Mouse (Mus musculus): Measurements from ENCODE around the gene Duox1.

Duox1 gene

DNA sequence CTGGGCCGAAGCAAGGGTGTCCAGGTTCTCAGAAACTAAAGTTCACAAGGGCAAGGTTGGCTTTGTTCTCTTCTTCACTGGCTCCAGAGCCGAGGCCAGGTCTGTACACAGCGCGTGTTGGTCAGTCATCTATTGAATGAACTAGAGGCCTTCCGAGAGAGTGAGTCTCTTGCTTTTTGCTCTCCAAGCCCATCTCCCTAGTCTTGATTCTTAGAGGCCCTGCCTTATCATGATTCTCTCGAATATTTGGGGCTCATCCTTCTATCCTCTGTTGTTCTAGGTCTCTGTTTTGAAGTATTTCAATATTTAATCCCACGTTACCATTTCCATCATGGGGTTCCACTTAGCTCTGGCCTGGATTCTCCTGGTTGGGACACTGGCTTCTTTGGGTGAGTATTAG, at the start of gene Duox1:
TSS of gene Duox1 (plus strand) at position 301 of the 400 bp plus-strand sequence.
- no peak for DNase-seq (ENCODE audit: low spot score)

DNA sequence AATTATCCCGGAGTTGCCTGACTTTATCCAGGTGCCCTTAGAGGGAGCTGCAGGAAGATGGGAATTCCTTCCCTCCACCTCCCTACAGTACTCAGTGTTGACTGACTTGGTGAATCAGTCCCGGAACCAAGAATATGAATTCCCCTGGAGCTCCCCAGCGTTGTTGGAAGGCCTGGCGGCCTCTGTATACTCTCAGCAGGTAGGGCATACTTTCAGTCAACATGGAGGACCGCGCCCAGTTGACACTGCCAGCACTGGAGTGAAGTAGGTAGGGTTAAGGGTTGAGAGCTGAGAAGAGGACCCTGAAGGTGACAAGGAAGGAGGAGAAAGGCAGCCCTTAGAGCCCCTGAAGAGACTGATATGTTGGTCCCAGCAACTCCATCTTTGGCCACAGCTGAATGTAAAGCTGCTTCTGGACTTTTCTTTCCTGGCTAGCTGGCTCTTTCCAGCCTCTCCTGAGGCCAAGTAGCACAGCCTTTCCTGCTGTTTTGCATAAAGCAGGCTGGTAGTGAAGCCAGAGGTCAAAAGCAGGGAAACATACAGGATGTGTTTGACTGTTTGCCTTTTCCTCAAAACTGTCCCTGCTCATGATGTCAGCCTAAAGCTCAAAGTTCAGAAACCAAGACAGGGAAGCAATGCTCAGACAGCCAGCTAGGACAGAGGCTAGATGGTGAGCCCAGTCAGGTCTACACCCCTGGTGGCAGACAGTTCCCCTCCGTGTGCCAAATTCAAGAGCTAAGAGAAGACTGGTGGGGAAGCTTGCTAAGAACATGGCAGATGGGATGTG, 48.9 kb upstream of the Duox1 start:
- DNase-seq (ENCODE audit: low spot score): no peak

DNA sequence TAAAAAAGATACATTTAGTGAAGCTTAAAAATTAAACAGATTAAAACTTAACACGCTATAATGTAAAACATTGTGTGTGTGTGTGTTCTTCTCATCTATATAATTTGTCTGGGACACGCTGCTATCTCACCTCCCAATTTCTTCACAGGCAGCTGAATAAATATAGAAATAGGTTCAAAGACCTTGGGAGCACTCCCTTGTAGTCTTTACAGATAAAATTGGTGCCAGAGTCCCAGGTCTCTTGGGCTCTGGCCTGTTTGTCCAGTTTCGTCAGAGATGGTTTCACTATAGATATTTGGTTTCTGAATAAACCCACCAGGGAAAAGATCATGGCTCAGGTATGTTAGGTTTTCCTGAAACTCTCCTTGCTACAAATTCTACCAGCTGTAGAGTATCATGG, 36.7 kb upstream of the Duox1 start:
- DNase-seq (ENCODE audit: low spot score): no peak

DNA sequence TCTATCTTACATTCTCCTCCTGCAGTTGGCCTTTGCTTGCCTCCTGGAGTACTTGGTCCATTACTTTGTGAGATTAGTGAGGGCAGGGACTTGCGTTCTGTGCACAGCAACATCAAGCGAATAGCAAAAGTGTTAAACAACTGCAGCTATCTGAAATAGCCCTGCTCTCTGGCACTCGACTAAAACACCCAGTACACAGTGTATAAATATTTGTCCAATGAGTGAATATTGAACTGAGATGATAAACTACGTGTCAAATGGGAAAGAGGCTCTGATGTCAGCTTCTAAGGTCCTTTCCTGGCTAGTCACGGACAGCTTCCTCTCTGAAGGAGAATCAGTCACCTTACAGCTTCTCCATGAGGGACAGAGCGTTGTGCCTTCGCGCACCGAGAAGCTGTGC, 31.4 kb upstream of the Duox1 start:
- no peak for DNase-seq (ENCODE audit: low spot score)

DNA sequence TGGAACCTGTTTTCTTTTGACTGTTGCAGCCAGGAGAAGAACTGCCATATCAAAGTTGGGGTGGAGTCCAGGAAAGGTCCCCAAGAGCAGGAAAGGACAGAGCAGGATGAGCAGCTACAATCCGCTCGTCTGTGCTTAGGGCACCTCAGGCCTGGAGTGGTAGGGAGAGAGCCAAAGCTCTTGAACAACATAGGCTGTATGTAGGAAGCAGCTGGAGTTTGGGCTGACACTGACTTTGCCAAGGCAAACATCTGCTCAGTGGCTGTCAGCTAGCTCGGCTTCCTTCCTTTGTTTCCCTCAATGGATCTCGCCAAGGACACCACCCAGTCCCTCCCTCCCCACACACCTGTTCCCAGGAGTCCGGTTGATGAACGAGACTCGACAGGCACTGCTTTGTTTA, 29.3 kb upstream of the Duox1 start:
- no peak for DNase-seq (ENCODE audit: low spot score)

DNA sequence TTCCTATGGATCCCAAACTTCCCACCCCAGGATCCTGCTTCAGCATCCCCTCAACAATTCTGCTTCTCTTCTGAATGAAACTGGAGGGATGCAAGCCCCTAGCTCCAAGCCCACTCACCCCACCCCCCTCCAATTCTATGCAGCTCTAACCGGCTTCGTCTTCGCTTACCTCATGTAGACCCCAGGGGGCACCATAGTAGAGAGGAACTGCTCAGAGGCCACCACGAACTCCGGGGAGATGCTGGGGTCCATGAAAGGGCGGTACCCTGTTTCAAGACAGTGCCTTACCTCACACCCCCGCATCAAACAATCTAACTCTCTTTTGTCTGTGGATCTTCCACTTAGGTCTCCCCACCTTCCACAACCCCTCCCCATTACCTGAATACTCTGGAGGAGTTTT, 20.6 kb upstream of the Duox1 start:
- no peak for DNase-seq (ENCODE audit: low spot score)

DNA sequence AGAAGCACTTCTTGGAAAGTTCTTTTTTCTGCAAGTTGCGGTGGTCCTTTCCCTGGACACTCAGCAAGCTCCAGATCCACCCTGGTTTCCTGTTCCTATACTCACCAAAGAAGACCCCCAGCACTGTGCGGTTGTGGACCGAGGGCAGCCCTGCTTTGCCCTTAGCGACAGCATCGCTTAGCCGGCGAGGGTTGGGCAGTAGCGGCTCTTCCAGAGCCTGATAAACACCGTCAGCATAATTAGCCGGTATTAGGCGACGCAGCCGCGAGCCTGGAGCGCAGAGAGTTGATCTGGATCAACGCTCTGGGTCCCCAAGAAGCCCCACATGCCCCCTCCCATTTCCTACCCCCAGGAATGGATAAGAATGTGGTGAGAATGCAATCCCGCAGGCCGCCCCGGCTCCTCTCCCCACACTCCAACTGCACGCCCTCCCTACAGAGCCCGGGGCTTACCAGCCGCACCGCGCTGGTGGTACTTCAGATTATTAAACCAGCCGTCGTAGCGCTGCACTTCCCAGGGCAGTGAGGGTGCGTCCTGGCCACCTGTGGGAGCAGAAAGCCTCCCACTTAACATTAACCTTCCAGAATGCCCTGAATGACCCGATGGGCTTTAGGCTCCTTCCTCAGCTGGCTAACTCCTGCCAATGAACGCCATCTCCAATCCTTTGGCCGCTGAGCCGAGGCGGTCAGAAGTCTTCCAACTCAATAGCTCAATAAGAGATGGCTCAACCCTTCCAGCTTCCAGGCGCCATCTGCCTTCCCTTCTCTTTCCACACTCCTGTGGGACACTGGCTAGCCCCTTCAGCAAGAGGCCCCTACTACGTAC, 18.0 kb upstream of the Duox1 start:
- no peak for DNase-seq (ENCODE audit: low spot score)

DNA sequence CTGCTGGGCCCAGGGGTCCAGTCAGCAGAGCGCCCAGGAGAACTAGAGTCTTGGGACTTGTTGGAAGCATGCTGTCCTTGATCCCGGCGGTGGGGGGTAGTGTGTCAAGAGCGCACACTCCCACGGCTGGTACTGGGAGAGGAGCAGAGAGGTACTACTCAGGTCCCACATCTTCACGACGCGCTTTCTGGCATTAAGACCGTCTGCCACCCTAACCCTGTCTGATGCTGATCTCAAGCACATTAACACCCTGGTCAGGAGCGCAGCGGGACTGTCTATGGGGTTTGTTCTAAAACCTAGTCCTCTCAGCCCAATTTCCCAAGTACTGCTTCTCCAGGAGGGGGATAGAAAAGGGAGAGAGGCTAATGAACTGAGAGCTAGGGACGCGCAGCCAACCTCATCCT, 17.4 kb upstream of the Duox1 start, which contains the start of gene Duox2:
TSS of gene Duox2 (minus strand) at position 354 of the 404 bp plus-strand sequence.
- no peak for DNase-seq (ENCODE audit: low spot score)

DNA sequence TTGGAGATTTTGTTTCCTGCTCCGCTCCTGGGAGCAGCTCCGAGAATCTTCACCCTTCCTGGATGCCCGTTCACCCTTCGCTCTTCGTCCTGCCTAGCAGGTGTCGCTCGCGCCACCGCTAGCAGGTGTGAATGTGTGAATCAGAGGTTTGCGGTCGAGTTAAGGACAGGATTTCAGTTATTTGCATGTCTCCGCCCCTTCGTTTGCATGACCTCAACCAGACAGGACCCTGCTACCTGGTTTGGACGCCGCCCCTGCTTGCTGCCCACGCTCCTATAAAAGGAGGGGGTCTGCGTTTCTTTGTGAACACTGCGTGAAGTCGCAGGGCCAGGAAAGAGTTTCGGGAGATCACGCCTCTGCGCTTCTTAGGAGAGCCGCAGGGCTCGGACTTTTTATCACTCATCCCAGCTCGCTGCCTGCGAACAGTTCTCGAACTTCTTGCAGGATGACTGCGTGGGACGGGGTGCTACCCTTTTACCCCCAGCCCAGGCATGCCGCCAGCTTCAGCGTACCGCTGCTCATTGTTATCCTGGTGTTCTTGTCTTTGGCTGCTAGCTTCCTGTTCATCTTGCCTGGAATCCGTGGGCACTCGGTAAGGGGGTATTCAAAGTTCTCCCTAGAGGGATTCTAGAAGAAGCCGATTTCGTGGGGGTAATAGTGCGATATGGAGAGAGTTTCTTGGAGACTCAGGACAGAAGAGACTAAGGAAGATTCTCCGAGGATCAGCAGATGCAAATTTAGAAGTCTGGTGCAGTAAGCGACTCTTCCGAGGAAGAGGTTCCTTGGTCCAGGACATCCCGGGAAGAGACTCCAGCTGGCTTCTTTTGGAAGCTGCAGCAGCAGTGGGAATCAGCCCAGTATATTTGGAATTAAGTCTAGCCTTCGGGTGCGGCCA, 16.6 kb upstream of the Duox1 start, which contains the start of gene Duoxa2:
TSS of gene Duoxa2 (plus strand) at position 305 of the 895 bp plus-strand sequence.
- no peak for DNase-seq (ENCODE audit: low spot score)

DNA sequence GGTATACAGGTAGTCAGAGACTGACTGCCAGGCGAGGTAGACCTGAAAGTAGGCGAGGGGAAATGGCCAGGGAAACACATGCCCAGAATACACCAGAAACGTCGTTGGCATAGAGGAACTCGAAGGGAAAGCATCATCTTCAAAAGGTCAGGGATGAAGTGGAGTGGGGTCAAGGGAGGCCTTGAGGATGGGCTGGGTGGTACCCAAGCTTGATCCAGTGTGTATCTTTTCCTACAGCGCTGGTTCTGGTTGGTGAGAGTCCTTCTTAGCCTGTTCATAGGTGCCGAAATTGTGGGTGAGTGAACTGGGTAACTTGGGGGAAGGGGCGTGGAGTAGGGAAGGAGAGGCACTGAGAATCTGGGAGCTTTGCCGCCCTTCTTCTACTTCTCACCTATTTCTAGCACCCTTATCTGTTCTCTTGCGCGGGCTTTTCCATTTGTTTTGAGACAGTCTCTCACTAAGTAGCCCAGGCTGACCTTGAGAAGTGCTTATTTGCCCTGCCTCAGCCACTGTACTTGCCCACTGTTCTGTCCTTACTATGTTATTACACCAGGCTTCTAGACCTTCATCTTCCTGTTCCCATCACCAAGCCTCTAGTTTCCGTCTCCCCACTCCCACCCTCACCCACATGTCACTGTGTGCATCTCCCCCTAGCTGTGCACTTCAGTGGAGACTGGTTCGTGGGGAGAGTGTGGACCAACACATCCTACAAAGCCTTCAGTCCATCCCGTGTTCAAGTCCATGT, 15.4 kb upstream of the Duox1 start:
- DNase-seq (ENCODE audit: low spot score): no peak

DNA sequence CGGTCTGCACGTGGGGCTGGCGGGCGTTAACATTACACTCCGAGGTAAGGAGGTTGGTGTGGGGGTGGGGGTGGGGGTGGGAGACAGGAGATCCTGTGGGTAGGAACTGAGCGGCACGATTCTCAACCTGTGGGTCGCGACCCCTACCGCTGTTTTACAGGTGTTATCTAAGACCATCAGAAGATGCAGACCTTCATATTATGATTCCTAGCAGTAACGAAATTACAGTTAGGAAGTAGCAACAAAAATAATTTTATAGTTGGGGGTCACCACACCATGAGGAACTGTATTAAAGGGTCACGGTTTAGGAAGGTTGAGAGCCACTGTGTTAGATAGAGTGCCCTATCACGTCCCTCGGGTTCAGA, 14.8 kb upstream of the Duox1 start:
- no peak for DNase-seq (ENCODE audit: low spot score)

DNA sequence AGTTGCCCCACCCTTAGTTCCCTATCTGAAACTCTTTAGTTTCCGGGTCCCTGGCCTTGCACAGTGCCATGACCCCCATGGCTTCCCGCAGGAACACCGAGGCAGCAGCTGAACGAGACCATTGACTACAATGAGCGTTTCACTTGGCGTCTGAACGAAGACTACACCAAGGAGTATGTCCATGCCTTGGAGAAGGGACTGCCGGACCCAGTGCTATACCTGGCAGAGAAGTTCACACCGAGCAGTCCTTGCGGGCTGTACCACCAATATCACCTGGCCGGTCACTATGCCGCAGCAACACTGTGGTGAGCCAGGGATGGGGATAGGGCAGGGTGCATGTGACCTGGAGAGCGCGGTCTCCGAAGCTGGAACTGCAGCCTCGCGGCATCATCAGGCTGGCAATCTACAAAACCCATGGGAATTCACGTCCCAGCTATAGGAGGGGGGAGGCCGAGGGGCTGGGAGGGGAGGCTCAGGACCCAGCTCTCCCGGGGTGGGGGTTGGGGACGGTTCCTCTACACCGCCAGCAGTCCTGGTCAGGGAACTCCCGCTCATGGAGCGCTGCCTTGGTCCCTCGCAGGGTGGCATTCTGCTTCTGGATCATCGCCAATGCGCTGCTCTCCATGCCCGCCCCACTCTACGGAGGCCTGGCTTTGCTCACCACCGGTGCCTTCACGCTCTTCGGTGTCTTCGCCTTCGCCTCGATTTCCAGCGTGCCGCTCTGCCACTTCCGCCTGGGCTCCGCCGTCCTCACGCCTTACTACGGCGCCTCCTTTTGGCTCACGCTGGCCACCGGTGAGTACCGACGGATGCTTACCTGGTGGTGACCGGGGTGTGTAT, 14.2 kb upstream of the Duox1 start:
- peak; percentile 79 for DNase-seq (ENCODE audit: low spot score)

DNA sequence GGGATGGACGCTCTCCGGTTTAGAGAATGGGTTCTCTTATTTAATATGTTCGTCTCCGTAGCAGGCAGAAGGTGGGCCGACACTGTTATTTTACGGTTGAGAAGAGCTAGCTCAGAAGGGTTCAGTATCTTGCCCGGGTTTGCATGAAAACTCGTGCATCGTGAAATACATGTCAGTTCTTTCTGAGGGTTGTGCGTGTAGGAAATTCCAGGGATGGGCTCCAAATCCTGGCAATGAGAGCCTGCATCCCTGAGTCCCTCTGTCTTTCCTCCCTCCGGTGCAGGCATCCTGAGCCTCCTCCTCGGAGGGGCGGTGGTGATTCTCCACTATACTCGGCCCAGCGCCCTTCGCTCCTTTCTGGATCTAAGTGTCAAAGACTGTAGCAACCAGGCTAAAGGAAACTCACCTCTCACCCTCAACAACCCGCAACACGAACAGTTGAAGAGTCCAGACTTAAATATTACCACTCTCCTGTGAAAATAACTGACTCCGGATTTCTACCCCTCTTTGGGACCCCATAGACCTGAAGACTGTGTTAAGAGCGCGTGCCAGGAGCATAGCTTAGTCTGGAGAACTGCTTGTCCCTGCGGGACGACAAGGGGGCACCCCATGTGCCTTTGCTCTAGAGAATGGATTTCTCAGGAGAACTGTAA, 13.4 kb upstream of the Duox1 start:
- DNase-seq (ENCODE audit: low spot score): peak; percentile 23

DNA sequence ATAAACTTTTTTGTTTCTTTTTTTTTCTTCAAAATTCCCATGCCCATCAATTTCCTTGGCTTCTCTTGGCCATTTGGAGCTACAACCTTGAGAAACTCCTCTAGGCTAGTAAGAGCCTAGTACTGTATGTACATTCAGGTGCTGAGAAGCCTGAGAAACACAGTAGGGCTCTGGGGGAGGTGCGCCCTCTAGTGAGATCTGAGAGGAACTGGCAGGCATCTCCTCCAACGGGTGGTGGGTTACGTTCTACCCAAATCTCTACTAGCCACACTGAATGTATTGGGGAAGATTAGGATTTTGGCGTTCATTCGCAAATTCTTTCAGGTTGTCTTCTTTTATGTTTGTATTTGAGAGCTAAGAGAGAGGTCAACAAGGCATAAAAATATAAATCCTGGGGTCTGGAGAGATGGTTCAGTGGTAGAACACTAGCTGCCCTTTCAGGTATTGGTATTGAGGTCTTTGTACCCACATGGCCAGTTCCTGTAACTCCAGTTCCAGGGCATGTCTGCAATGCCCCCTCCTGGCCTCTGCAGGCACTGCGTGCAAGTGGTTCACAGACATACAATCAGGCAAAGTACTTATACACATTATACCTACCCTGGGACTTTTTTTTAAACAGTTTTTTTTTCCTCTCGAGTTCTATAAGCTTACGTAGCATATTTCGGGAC, 12.8 kb upstream of the Duox1 start:
- peak; percentile 79 for DNase-seq (ENCODE audit: low spot score)

DNA sequence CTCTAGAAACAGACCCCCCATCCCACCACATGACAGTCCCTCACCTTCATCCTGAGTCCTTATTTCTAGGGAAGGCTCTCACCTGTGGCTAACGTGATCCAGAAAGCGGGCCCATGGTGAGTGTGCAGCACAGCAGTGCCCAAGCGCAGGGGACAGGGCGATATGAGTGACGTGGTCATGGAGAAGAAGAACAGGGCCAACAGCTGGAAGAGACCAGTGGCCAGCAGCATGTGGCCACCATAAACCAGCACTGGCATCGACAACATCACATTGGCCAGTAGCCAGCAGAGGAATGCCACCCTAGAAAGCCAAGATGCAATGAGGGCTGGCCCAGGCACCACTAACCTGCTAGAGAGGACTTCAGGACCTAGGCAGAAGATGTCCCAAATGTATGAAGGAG, 10.9 kb upstream of the Duox1 start:
- DNase-seq (ENCODE audit: low spot score): no peak

DNA sequence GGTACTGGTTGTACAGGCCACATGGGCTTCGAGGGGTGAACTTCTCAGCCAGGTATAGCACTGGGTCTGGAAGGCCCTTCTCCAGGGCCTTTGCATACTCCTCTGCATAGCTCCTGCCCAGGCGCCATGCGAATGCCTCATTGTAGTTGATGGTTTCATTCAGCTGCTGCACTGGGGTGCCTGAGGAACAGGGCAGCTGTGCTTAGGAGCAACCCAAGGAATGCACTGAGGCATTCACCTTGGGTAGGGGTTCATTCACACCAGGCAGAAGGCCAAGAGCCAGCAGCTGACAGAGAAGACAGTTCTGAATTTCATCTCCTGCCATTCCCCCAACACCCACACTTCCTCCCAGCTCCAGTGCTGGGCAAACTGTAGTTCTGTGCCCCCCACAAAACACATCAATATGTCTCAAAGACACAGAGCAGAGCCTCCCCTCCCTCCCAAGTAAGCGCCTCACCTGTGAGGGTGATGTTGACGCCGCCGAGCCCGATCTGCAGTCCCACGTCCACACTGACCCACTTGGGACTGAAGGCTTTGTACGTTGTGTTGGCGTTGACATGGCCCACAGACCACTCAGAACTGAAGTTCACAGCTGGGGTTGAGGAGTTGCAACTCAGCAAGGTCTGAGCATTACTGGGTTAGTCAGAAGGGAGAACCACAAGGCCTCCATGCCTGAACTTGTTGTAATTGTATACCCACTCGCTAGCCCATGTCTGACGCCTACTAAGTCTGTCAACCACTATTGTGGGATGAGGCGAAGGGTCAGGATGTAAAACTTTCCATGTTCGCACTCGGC, 10.2 kb upstream of the Duox1 start:
- no peak for DNase-seq (ENCODE audit: low spot score)

DNA sequence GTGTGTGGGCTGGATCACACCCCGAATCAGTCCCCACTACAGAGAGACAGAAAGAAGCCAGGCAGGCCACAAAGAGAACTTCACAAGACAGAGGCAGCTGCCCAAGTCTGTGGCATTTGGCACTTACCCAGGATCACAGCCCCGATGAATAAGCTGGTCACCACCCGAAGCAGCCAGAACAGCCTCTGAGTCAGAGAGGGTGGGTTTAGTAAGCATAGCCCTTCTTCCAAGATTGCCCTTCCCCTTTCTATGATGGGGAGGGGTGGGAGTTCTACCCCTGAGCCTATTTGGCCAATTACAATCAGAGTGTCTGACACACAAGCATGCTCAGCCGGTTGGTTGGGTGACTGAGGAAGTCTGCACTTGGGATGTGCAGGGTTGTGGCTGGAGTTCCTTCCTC, 9.3 kb upstream of the Duox1 start:
- peak; percentile 56 for DNase-seq (ENCODE audit: low spot score)

DNA sequence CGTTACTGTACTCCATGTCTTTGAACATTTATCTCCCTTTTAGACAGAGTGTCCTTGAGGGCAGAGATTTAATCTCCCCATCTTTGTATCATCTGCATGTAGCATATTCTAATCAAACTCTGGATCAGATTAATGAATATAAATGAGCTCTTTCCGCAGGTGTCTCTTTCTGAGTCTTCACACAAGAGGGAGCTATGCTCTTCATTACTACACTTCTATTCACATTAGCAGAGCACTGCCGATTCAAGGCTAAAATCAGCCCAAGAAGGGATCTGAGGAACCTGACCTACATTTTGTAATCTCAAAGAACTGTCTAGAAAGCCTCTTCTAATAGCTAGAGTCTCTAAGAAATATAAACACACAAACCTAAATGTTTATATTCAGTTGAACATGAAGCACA, 5.8 kb upstream of the Duox1 start:
- DNase-seq (ENCODE audit: low spot score): peak; percentile 17

DNA sequence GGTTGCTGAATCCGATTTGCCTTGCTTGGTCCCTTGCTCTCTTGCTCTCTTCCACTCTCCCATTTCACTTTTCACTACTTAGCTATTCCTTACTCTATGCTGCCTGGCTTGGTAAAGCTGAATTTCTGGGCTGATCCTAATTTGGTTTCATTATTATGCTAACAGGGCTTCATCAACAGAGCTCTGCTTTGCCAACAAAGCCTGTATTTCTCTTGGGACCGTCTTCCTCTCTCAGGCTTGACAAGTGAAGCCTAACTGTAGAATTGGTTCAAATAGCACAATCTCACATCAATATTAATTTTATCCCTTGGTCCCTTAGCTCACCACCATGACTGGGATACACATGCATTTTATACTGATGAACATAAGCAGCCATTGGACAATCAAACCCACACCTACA, 3.9 kb upstream of the Duox1 start:
- no peak for DNase-seq (ENCODE audit: low spot score)
